Mouse (Mus musculus): ENCODE results near the gene Igfbp7. TPM values are rescaled to one million over a fixed set of nuclear protein-coding genes. Genes with fewer than 3 reads are reported as not detected.

Gene Igfbp7
- polyA plus RNA-seq, 1 experiment from 2014 or later = 32.2 TPM

DNA sequence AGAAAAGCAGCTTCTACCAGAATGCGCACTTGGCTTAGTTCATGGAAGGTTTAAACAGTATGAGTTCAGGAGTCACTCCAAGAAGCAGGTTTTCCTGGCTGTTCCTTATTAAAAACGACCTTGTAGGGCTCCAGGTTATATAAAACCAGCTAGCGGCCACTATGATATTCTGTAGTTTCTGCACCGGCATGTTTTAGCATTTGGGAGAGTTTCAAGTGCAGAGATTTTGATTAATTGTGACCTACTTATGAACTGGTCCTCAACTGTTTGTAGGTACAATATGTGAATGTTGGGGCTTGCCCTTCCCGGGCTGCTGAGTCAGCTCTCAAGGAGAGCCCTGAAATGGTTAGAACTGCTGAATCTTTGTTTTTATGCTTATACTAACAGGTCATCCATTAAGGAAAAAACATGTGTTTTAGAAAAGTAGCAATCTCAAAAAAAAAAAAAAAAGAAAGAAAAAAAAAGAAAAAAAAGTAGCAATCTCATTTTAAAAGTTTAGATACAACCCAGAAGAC is 37.4 kb downstream of the Igfbp7 start:
- Histone ChIP-seq H3K4me1 (no peaks in the 10 kb centered on the region), H3K9me3 (replicated peaks) (no peaks in the 10 kb centered on the region), H3K27ac (no peak overlapping the region), H3K27me3 (no peaks in the 10 kb centered on the region), H3K36me3 (no peaks in the 10 kb centered on the region), H3K9ac (no peak overlapping the region), H3K4me3 (no peak overlapping the region), H3K4me2 (replicated peaks) (no peak overlapping the region)
- 79% methylated on average over 5 of the region's 5 CpGs for WGBS
- no peak for ATAC-seq (ENCODE audit: low FRiP score)

DNA sequence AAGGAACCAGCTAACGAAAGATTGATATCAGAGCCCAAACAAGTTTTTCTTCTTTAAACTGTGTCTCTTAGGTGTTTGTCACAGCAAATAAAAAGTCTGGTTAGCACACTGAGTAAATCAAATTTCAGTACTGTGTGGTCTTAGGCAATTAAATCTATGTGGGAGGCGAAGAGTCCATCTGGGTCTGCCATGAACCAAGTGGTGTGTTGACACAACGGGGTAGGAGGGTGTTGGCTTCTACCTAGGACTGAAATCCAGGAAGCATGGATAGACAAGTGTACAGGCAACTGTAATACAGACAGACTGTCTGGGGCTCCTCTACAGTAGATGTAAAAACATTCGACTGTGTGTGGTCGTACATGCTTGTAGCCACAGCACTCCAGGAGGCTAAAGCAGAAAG is 38.4 kb downstream of the Igfbp7 start:
- H3K4me1 ChIP-seq = no peaks in the 10 kb centered on the region
- H3K9ac ChIP-seq = no peak overlapping the region
- H3K27ac ChIP-seq = no peak overlapping the region
- no peak overlapping the region for H3K4me2 ChIP-seq (replicated peaks)
- H3K27me3 ChIP-seq = no peaks in the 10 kb centered on the region
- 90% methylated on average over 5 of the region's 5 CpGs for WGBS
- ATAC-seq (ENCODE audit: low FRiP score) = no peak
- H3K9me3 ChIP-seq (replicated peaks) = no peaks in the 10 kb centered on the region
- no peak overlapping the region for H3K4me3 ChIP-seq
- no peaks in the 10 kb centered on the region for H3K36me3 ChIP-seq

GRCm38 (mm10) chr5:77368194-77368593 is 39.6 kb downstream of the Igfbp7 start:
- H3K4me2 ChIP-seq (replicated peaks) = no peak overlapping the region
- H3K9me3 ChIP-seq (replicated peaks) = no peaks in the 10 kb centered on the region
- no peak for ATAC-seq (ENCODE audit: low FRiP score)
- H3K36me3 ChIP-seq = no peaks in the 10 kb centered on the region
- 40% methylated on average over 7 of the region's 7 CpGs for WGBS
- no peaks in the 10 kb centered on the region for H3K4me1 ChIP-seq
- H3K4me3 ChIP-seq = no peak overlapping the region
- H3K27me3 ChIP-seq = no peaks in the 10 kb centered on the region
- no peak overlapping the region for H3K27ac ChIP-seq
- no peak overlapping the region for H3K9ac ChIP-seq

DNA sequence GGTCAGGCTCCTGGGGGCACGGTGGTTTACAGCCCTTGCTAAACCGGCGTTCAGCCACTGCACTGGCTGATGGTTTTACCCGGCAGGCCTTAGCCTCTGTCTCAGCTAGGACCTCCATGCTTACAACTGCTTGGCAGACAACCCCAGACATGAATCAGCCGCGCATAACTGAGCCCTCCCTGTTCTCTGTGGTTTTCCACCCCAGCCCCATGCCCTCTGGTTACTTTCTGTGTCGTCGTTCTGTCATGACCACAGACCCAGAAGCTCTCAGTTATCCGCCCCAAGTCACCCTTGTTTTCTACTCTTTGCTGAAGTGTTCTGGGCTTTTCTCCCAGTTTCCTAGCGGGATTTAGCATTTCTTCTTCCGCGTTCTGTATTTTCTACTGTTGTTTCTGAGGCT is 40.2 kb downstream of the Igfbp7 start:
- H3K4me2 ChIP-seq (replicated peaks) = no peak overlapping the region
- H3K27ac ChIP-seq = no peak overlapping the region
- H3K4me1 ChIP-seq = no peaks in the 10 kb centered on the region
- 59% methylated on average over 12 of the region's 12 CpGs for WGBS
- no peak overlapping the region for H3K9ac ChIP-seq
- ATAC-seq (ENCODE audit: low FRiP score) = no peak
- H3K9me3 ChIP-seq (replicated peaks) = no peaks in the 10 kb centered on the region
- no peaks in the 10 kb centered on the region for H3K27me3 ChIP-seq
- no peak overlapping the region for H3K4me3 ChIP-seq
- H3K36me3 ChIP-seq = no peaks in the 10 kb centered on the region

DNA sequence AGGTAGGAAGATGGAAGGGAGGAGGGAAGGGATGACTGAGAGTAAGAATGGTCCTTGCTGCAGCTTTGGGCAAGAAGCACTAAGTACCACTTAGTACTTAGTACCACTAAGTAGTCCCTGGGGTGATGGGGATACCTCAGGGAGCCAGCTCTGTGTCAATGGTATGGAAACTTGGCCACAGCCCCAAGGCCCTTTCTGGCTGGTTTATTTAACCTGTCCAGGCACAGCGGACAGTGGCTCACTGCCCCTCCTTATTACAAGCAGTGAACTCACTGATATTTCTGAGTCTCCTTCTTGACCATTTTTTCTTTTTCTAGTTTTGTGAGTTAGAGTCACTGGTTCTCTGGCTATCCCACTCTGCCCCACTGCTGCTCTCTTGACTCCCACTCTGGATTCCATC is 40.7 kb downstream of the Igfbp7 start:
- WGBS = 96% methylated on average over 1 of the region's 1 CpGs
- ATAC-seq (ENCODE audit: low FRiP score) = no peak
- Histone ChIP-seq H3K27ac (no peak overlapping the region), H3K9ac (no peak overlapping the region), H3K9me3 (replicated peaks) (no peaks in the 10 kb centered on the region), H3K4me1 (no peaks in the 10 kb centered on the region), H3K36me3 (no peaks in the 10 kb centered on the region), H3K27me3 (no peaks in the 10 kb centered on the region), H3K4me3 (no peak overlapping the region), H3K4me2 (replicated peaks) (no peak overlapping the region)

DNA sequence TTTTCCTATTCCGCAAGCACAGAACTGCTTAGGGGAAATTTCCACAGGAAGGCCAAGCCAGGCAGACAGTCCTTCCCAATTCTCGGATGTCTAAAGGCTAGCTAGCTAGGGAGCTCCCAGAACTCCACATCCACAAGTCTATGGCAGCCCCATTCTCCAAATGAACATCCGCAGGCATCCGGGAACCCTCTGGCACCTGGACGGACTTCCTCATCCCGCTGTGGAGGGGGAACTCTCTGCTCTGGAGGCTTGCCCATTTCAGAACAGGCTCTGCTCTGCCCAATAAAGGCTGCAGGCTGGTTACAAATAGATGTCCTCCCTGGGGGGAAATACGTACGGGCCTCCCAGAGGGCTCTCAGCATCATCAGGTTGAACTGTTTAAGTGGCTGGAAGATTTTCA is 41.5 kb downstream of the Igfbp7 start:
- no peak overlapping the region for H3K9ac ChIP-seq
- no peaks in the 10 kb centered on the region for H3K36me3 ChIP-seq
- H3K4me1 ChIP-seq = no peaks in the 10 kb centered on the region
- WGBS = 81% methylated on average over 8 of the region's 8 CpGs
- H3K27ac ChIP-seq = no peak overlapping the region
- H3K4me3 ChIP-seq = no peak overlapping the region
- H3K27me3 ChIP-seq = no peaks in the 10 kb centered on the region
- no peaks in the 10 kb centered on the region for H3K9me3 ChIP-seq (replicated peaks)
- no peak for ATAC-seq (ENCODE audit: low FRiP score)
- no peak overlapping the region for H3K4me2 ChIP-seq (replicated peaks)

DNA sequence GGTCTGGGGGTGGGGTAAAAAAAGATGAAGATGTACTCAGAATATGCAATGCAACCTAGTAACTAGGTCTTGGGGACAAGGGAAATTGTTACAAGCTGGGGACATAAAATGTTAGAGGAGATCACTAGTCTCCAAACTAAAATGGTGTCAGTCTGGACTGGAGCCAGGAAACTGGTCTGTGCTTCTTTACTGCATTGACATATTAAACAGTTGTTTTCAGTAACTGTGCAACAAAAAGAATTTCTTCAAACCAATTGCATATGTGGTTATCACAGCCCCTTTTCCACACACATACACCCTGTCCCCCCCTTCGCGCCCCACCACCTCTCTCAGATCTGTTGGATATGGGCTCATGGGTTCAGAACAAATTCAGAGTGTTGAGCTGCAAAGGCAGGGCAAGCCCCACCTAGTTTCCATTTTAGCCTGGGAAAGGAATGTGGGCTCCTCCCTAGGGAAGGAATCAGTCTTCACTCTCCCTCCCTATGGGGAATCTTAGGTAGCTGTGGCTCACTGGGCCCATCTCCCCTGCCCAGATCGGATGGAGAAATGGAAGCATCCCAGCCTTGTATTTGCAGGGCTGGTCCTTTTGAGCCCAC is 43.3 kb downstream of the Igfbp7 start:
- Histone ChIP-seq H3K9me3 (replicated peaks) (no peaks in the 10 kb centered on the region), H3K27me3 (no peaks in the 10 kb centered on the region), H3K27ac (no peak overlapping the region), H3K4me1 (no peaks in the 10 kb centered on the region), H3K9ac (no peak overlapping the region), H3K4me3 (no peak overlapping the region), H3K4me2 (replicated peaks) (no peak overlapping the region), H3K36me3 (no peaks in the 10 kb centered on the region)
- no peak for ATAC-seq (ENCODE audit: low FRiP score)
- WGBS = 85% methylated on average over 3 of the region's 3 CpGs

DNA sequence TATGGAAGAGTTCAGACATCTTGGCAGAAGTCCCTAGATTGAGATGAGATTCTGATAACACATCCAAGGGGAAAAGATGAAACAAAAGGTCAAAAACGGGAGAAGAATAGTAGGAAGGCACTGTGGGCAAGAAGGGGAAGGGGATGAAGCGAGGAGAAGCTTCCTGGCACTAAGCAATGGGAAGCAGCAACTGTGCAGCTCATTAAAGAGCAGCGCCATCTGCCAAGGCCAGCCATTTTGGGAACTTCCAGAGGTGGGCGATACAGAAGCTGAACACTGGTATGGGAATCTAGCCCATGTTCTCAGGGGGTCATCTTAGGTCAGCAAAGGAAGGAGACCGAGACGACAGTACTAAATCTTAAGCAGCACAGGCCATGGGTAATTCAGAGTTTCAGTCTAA is 44.2 kb downstream of the Igfbp7 start:
- ATAC-seq (ENCODE audit: low FRiP score) = no peak
- H3K9me3 ChIP-seq (replicated peaks) = no peaks in the 10 kb centered on the region
- no peak overlapping the region for H3K27ac ChIP-seq
- no peak overlapping the region for H3K4me3 ChIP-seq
- no peaks in the 10 kb centered on the region for H3K27me3 ChIP-seq
- WGBS = 89% methylated on average over 6 of the region's 6 CpGs
- no peaks in the 10 kb centered on the region for H3K36me3 ChIP-seq
- H3K4me2 ChIP-seq (replicated peaks) = no peak overlapping the region
- no peaks in the 10 kb centered on the region; the same call in 1 of the 2 replicates for H3K4me1 ChIP-seq
- no peak overlapping the region for H3K9ac ChIP-seq

- H3K27me3 ChIP-seq = no peaks in the 10 kb centered on the region
- no peak overlapping the region for H3K27ac ChIP-seq
- H3K4me1 ChIP-seq = peaks cover 4% of the 10 kb centered on the region
- H3K9ac ChIP-seq = no peak overlapping the region
- WGBS = 58% methylated on average over 3 of the region's 3 CpGs
- no peak for ATAC-seq (ENCODE audit: low FRiP score)
- no peaks in the 10 kb centered on the region for H3K36me3 ChIP-seq
- H3K9me3 ChIP-seq (replicated peaks) = no peaks in the 10 kb centered on the region
- no peak overlapping the region for H3K4me3 ChIP-seq
- H3K4me2 ChIP-seq (replicated peaks) = no peak overlapping the region
These were observed 45.7 kb downstream of the Igfbp7 start for GRCm38 (mm10) chr5:77362120-77362519.

DNA sequence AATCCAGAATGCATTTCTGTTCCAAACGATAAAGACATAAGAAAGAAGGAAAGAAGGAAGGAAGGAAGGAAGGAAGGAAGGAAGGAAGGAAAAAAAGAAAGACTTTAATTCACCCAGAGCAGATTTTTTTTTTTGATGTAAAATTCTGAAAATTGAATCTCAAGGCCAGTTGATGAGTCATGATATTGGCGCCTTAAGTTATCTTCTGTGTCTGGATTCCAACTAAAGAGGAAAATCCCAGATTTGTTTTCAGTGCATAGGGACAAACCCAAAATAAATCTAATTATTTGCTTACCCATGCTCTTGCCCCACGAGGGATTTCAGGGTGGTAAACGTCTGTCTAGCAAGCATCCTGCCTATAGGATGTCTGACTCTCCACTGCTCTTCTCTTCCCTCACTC is 46.8 kb downstream of the Igfbp7 start:
- H3K9me3 ChIP-seq (replicated peaks) = no peaks in the 10 kb centered on the region
- no peaks in the 10 kb centered on the region for H3K36me3 ChIP-seq
- H3K27ac ChIP-seq = no peak overlapping the region
- no peaks in the 10 kb centered on the region for H3K27me3 ChIP-seq
- H3K4me3 ChIP-seq = no peak overlapping the region
- H3K9ac ChIP-seq = no peak overlapping the region
- ATAC-seq (ENCODE audit: low FRiP score) = no peak
- 74% methylated on average over 4 of the region's 4 CpGs for WGBS
- no peak overlapping the region for H3K4me2 ChIP-seq (replicated peaks)
- H3K4me1 ChIP-seq = peaks cover 4% of the 10 kb centered on the region

GRCm38 (mm10) chr5:77359971-77360370 is 47.9 kb downstream of the Igfbp7 start:
- 90% methylated on average over 4 of the region's 4 CpGs for WGBS
- Histone ChIP-seq H3K4me1 (peaks cover 4% of the 10 kb centered on the region), H3K36me3 (no peaks in the 10 kb centered on the region), H3K9ac (no peak overlapping the region), H3K27ac (no peak overlapping the region), H3K27me3 (peaks cover 4% of the 10 kb centered on the region; the same call in 1 of the 2 replicates), H3K4me3 (no peak overlapping the region), H3K9me3 (replicated peaks) (no peaks in the 10 kb centered on the region), H3K4me2 (replicated peaks) (no peak overlapping the region)
- no peak for ATAC-seq (ENCODE audit: low FRiP score)

- Histone ChIP-seq H3K27ac (no peak overlapping the region), H3K9ac (peak overlapping the region; percentile 47), H3K4me3 (peak overlapping the region; percentile 30), H3K4me1 (peaks cover 4% of the 10 kb centered on the region), H3K27me3 (peaks cover 4% of the 10 kb centered on the region; the same call in 1 of the 2 replicates), H3K9me3 (replicated peaks) (no peaks in the 10 kb centered on the region), H3K4me2 (replicated peaks) (peak overlapping the region; percentile 55), H3K36me3 (no peaks in the 10 kb centered on the region)
- peak; percentile 62 for ATAC-seq (ENCODE audit: low FRiP score)
- WGBS = 3% methylated on average over 10 of the region's 10 CpGs
These were observed 49.5 kb downstream of the Igfbp7 start for GRCm38 (mm10) chr5:77358347-77358746.

All from hindbrain, embryonic 12.5 days (tissue).